Mouse (Mus musculus) intestine, embryonic 14.5 days (tissue): Measurements from ENCODE around the gene Racgap1. TPM values are rescaled to one million over a fixed set of nuclear protein-coding genes. Genes with fewer than 3 reads are reported as not detected.

ENCODE experiments used
- ATAC-seq: fragments of 200-750 bp; cut with Nextera tagmentation; replicated peaks from 2 replicates; pipeline ENCODE4 v1.8.0; 2017; ENCODE audit warnings: low read depth, moderate number of reproducible peaks, moderate TSS enrichment, moderate library complexity; ENCODE audit not compliant: low FRiP score, low TSS enrichment
- DNase-seq: peaks from one replicate; pipeline ENCODE4 v3.0.0-alpha.2; 2018; ENCODE audit warnings: low spot score
- H3K27ac ChIP-seq: fragments of 300-500 bp; sonication (generic); 2 replicates; pipeline ENCODE4 v1.5.1; 2014; ENCODE audit warnings: low read depth, mild to moderate bottlenecking, control low read depth
- H3K27me3 ChIP-seq: fragments of 300-500 bp; sonication (generic); replicated peaks from 2 replicates; pipeline ENCODE4 v1.6.1; 2014; ENCODE audit warnings: low read length, control low read depth; ENCODE audit not compliant: control insufficient read depth, insufficient read depth
- H3K36me3 ChIP-seq: fragments of 300-500 bp; sonication (generic); 2 replicates; pipeline ENCODE4 v1.6.1; 2014; ENCODE audit warnings: low read length, control low read depth; ENCODE audit not compliant: control insufficient read depth, insufficient read depth
- H3K4me1 ChIP-seq: fragments of 300-500 bp; sonication (generic); replicated peaks from 2 replicates; pipeline ENCODE4 v1.6.1; 2014; ENCODE audit warnings: low read length, control low read depth, mixed read lengths; ENCODE audit not compliant: control insufficient read depth, insufficient read depth
- H3K4me2 ChIP-seq: fragments of 300-500 bp; sonication (generic); 2 replicates; pipeline ENCODE4 v1.6.1; 2014; ENCODE audit warnings: low read length
- H3K4me3 ChIP-seq: fragments of 300-500 bp; sonication (generic); 2 replicates; pipeline ENCODE4 v1.5.1; 2014; ENCODE audit warnings: low read depth, low read length, control low read depth, mixed read lengths
- H3K9ac ChIP-seq: fragments of 300-500 bp; sonication (generic); 2 replicates; pipeline ENCODE4 v1.6.1; 2014; ENCODE audit warnings: mild to moderate bottlenecking, low read length
- H3K9me3 ChIP-seq: fragments of 300-500 bp; sonication (generic); 2 replicates; pipeline ENCODE4 v1.6.1; 2016; ENCODE audit warnings: low read length, control low read depth; ENCODE audit not compliant: control insufficient read depth
- WGBS: fragments of 180-500 bp; shearing (Covaris S2); extraction: QIAGEN DNeasy Blood & Tissue Kit; methylation state at CpG from one replicate; pipeline ENCODE4 v1.1.7; 2014; 5-methylcytosine and 5-hydroxymethylcytosine counted together
- polyA plus RNA-seq: library from polyadenylated mRNA; unstranded; fragments of >200 nt; fragmentation: Nextera tagmentation; extraction: Ambion mirVana; gene quantifications from 2 replicates; pipeline ENCODE4 v1.2.1, GENCODE M21; 2014

The Racgap1 gene
- polyA plus RNA-seq, 1 experiment from 2014 or later: 104 TPM

- Histone ChIP-seq H3K27ac (no peak overlapping the region), H3K27me3 (no peaks in the 10 kb centered on the region), H3K4me2 (no peak overlapping the region), H3K4me1 (peaks cover 10% of the 10 kb centered on the region), H3K36me3 (peaks cover 38% of the 10 kb centered on the region), H3K9me3 (no peaks in the 10 kb centered on the region), H3K9ac (no peak overlapping the region), H3K4me3 (no peak overlapping the region)
- WGBS: 83% methylated on average over 3 of the region's 3 CpGs
- ATAC-seq (no peak), DNase-seq (no peak)
Observed at GRCm38 (mm10) chr15:99618595-99618994, 32.9 kb downstream of the Racgap1 start.

DNA sequence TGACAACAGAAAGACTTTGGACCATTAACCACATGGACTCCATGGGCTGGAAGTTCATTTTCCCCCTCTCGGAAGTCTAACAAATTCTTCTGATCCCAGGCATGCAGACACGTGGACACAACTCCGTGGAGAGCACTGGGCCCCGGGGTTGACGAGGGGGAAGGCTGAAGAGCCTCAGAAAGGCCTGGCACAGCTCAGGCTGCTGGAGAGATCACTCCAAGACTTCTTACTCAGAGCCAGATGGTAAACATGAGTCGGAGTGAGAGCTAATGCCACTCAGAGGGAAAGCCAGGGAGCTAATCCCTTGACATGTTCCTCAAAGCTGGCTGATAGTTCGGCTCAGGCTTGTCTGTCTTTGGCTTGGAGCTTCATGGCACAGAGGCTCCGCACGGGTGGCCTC lies 36.2 kb downstream of the Racgap1 start:
- ATAC-seq (0 out of 2 replicates have a peak, but pooled peaks have one; percentile 41), DNase-seq (no peak)
- Histone ChIP-seq H3K36me3 (peaks cover 8% of the 10 kb centered on the region), H3K27me3 (no peaks in the 10 kb centered on the region), H3K4me3 (no peak overlapping the region), H3K9ac (no peak overlapping the region), H3K9me3 (no peaks in the 10 kb centered on the region), H3K4me1 (peaks cover 19% of the 10 kb centered on the region), H3K4me2 (no peak overlapping the region), H3K27ac (peak overlapping the region; percentile 22; the same call in 1 of the 2 replicates)
- WGBS: 39% methylated on average over 9 of the region's 9 CpGs

DNA sequence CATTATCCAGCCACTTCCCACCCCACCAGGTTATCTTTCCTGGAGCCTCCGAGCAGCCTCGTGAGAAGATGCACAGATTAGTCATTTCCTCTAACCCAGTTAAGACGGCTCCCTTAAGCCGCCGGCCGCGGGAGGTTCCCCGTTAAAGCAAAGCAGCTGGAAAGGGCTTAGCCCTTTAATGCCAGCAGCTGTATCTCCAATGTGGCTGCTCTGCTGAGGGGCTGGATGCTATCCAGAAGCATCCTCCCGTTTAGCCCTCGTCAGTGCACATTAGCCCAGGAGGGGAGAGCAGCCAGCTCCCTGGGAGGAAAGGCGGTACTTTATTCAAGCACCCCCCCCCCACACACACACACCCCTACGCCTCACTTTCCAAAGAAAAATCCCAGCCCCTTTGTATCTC lies 36.7 kb downstream of the Racgap1 start:
- ATAC-seq (peak; percentile 56; the same call in 1 of the 2 replicates), DNase-seq (no peak)
- H3K27ac ChIP-seq: peak overlapping the region; percentile 22; the same call in 1 of the 2 replicates
- no peaks in the 10 kb centered on the region for H3K9me3 ChIP-seq
- peaks cover 3% of the 10 kb centered on the region for H3K36me3 ChIP-seq
- H3K4me2 ChIP-seq: no peak overlapping the region
- H3K9ac ChIP-seq: no peak overlapping the region
- H3K27me3 ChIP-seq: no peaks in the 10 kb centered on the region
- WGBS: 7% methylated on average over 12 of the region's 12 CpGs
- H3K4me3 ChIP-seq: no peak overlapping the region
- H3K4me1 ChIP-seq: peaks cover 19% of the 10 kb centered on the region

DNA sequence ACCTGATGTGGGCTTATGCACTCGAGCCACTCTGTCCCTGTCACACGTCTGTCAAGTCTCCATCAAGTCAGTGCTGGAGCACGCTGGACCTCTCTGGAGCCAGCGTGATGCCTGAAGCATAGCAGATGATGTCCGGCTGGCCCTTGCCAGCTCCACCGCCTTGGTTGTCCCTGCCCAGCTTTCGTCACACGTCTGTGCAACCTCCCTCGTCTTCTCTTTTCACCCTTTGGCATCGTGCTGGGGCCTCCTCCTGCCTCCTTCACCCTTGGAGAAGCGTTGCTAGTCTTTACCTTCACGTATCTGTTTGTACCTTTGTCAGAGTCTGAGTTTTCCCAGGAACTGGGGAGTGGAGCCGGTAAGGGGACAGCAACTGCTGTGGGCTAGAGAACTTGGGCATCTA lies 37.2 kb downstream of the Racgap1 start:
- Histone ChIP-seq H3K36me3 (no peaks in the 10 kb centered on the region), H3K4me2 (no peak overlapping the region), H3K4me3 (no peak overlapping the region), H3K9me3 (no peaks in the 10 kb centered on the region), H3K9ac (no peak overlapping the region), H3K4me1 (peaks cover 19% of the 10 kb centered on the region), H3K27me3 (no peaks in the 10 kb centered on the region), H3K27ac (no peak overlapping the region)
- ATAC-seq: no peak
- 70% methylated on average over 13 of the region's 13 CpGs for WGBS
- DNase-seq: no peak

GRCm38 (mm10) chr15:99611563-99611962 lies 39.9 kb downstream of the Racgap1 start:
- Histone ChIP-seq H3K4me1 (peaks cover 33% of the 10 kb centered on the region), H3K27ac (no peak overlapping the region), H3K4me2 (no peak overlapping the region), H3K9me3 (no peaks in the 10 kb centered on the region), H3K9ac (no peak overlapping the region), H3K36me3 (no peaks in the 10 kb centered on the region), H3K4me3 (no peak overlapping the region), H3K27me3 (no peaks in the 10 kb centered on the region)
- ATAC-seq (no peak), DNase-seq (no peak)
- WGBS: 49% methylated on average over 7 of the region's 7 CpGs

GRCm38 (mm10) chr15:99608382-99609125 lies 42.9 kb downstream of the Racgap1 start:
- WGBS: 87% methylated on average over 13 of the region's 13 CpGs
- Histone ChIP-seq H3K4me2 (no peak overlapping the region), H3K27ac (no peak overlapping the region), H3K9ac (no peak overlapping the region), H3K27me3 (no peaks in the 10 kb centered on the region), H3K9me3 (no peaks in the 10 kb centered on the region), H3K36me3 (no peaks in the 10 kb centered on the region), H3K4me3 (no peak overlapping the region), H3K4me1 (peaks cover 27% of the 10 kb centered on the region)
- ATAC-seq (no peak), DNase-seq (no peak)

DNA sequence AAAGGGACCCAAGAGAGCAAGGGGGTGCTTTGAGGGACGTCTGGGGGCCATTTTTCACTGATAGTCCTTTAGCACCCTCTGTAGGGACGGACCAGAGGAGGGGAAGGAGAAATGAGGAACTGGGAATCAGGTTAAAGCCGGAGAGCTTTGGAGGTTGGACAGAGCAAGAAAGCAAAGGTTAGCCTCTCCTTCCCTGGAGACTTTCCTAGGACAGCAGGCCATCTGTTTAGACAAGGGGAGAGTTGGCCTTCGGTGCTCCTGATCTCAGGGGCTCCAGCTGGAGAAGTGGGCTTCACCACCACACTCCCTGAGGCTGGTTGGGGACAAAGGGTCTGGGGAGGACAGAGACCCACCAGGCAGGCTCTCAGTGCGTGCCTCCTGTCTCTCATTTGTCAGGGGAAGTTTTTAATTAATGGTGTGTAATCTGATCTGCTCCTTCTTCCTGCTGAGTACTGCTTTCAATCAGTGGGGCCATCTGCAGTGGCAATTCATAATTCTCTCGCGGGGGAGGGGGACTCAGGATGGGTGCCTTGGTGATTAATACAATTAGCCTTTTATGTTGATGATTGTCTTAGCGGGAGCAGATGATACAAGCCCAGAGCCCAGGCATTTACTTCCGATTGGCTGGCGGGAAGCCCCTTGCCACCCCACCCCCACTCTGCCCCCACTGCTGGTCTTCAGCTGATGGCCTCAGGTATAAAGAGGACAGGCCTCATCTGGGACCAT lies 43.9 kb downstream of the Racgap1 start:
- 21% methylated on average over 10 of the region's 10 CpGs for WGBS
- no peak for DNase-seq

DNA sequence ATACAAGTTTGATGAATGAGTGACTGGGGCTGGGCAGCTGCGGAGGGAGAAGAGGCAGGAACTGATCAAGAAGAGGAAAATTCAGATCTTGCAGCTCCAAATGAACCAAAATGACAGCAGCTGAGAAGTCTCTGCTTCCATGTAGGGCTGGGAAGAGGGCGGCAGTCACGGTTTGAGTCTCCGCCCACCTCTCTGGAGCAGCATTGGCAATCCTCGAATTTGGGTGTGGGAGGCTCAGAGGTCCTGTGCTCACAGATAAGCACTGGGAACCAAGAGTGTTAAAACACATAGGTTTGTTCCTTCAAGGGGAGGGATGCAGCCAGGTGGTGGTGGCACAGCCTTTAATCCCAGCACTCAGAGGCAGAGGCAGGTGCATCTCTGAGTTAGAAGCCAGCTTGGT lies 44.9 kb downstream of the Racgap1 start:
- Histone ChIP-seq H3K27me3 (no peaks in the 10 kb centered on the region), H3K4me2 (no peak overlapping the region), H3K9ac (no peak overlapping the region), H3K36me3 (no peaks in the 10 kb centered on the region), H3K4me1 (peaks cover 21% of the 10 kb centered on the region), H3K27ac (no peak overlapping the region), H3K4me3 (no peak overlapping the region), H3K9me3 (no peaks in the 10 kb centered on the region)
- 28% methylated on average over 5 of the region's 5 CpGs for WGBS
- ATAC-seq (no peak), DNase-seq (no peak)

More for the DNA sequence above, 43.9 kb downstream of the Racgap1 start:
- Histone ChIP-seq H3K36me3 (no peaks in the 10 kb centered on the region), H3K4me3 (no peak overlapping the region), H3K27ac (no peak overlapping the region), H3K4me1 (peaks cover 27% of the 10 kb centered on the region), H3K27me3 (no peaks in the 10 kb centered on the region), H3K9ac (no peak overlapping the region), H3K4me2 (no peak overlapping the region), H3K9me3 (no peaks in the 10 kb centered on the region)
- peak; percentile 49 for ATAC-seq
